Mouse (Mus musculus) retina, adult 2 months (tissue): ENCODE results near the gene Lrch3.
"Not testable (repeated sequence)": the region's sequence is repeated elsewhere in the genome, so short reads cannot be mapped to it uniquely, and the experiment has no call there.

Experiments used
- DNase-seq: peaks from one replicate; pipeline ENCODE4 v3.0.0-alpha.2; 2012; ENCODE audit warnings: low read depth, low spot score

The Lrch3 gene

GRCm38 (mm10) chr16:32913212-32913611 lies 688 bp upstream of the Lrch3 start:
- DNase-seq = no peak

DNA sequence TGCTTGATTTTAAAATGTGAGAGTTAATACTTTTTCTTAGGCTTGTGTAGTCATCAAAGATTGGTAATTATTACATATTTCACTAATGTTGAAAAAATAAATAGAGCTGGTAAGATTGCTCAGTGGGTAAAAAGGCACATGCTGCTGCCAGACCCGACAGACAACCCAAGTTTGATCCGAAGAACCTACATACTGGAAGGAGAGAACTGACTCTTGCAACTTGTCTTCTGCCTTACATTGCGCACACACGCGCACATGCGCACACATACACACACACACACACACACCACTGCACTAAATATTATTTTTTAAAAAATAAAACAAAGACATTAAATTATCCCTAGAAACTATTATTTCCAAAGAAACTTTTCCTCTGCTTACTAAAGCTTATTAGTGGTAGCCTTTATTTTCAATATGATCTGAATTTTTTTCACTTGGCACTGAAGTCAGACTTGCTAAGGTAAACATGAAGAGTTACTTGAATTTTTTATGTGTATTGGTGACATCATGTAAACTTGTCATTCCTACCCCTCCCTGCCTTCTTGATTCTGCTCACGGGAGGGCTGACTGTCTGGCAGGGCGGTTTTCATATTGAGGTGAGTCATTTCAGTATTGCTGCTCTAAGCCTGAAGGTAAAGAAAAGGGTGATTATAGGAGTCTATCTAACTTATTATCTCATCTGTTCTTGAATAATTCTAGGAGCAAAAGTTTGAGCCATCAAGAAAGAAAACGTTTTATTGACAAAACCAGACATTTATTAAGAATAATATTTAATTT lies 1.6 kb downstream of the Lrch3 start:
- DNase-seq = no peak

GRCm38 (mm10) chr16:32926629-32927028 lies 12.7 kb downstream of the Lrch3 start:
- not testable (repeated sequence) for DNase-seq

- DNase-seq = no peak
Measured at GRCm38 (mm10) chr16:32927044-32927443, 13.1 kb downstream of the Lrch3 start.

- DNase-seq = no peak
Measured at GRCm38 (mm10) chr16:32929918-32930317, 16.0 kb downstream of the Lrch3 start.

DNA sequence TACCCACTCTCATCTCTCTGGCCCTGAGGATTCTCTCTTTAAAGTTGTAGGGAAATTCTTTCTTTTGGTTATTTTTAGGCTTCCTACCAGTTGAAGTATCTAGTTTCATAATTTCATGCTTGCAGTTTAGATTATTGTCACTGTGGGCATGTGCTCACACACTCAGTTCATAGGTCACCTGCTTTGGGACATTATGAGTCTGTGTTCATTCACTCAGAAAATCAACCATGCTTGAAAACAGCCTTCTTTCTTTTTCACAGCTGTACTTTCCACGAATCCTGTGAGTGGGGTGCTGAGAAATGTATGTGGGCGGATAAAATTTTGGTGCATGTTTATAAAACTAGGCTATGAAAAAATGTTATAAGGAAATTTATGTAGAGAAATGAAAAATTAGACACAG lies 20.6 kb downstream of the Lrch3 start:
- no peak for DNase-seq

DNA sequence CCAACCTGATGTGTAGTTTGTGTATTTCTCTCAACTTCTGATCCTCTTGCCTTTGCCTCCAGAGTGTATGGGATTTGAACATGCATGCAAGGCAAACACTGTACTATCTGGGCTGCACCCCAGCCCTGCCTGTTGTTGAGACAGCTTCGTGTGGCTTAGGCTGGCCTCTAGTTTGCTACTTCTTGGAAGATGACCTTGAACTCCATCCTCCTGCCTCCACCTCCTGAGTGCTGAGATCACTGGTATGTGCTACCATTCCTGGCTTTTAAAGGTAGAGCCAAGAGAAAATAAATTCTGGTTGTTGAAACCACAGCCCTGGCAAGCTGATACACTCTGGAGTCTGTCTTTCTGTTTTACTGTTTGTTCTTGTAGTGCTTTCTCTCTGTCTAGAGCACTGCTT lies 21.2 kb downstream of the Lrch3 start:
- DNase-seq = no peak

DNA sequence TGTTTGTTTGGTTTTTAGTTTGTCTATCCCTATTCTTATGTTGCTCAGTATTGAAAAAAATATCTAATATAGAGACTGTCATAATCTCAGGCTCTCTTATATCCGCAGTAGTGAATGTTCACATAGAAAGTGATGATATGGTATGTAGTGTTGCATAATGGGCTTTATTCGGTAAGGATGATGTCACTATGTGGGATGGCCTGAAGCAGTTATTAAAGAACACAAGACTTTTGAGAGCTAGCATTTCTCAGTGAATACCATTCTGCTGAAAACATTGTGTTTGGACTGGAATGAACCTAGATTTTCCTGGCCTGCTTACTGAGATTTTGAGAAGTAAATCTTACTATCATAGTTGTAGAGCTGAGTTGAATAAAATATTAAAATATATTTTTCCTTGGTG lies 23.5 kb downstream of the Lrch3 start:
- DNase-seq = no peak

- DNase-seq = not testable (repeated sequence)
Measured at GRCm38 (mm10) chr16:32939301-32939700, 25.4 kb downstream of the Lrch3 start.

GRCm38 (mm10) chr16:32939716-32940115 lies 25.8 kb downstream of the Lrch3 start:
- DNase-seq = not testable (repeated sequence)

DNA sequence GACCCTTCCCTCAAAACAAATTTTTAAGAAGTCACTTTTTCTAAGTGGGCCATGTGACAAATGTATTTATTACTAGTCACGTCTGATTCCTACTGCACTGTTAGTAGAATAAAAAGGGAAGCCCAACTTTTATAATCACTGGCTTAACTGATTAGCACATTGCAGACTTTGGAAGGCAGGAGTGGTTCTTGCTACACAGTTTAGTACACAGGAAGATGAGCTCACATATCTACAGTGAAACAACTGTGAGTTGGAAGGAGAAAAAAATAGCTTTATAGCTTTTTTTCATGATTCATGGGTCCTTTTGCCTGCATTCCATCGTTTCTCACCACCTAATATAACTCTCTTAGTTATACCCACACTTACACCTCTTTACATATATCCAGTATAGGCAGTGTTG lies 27.3 kb downstream of the Lrch3 start:
- DNase-seq = not testable (repeated sequence)

DNA sequence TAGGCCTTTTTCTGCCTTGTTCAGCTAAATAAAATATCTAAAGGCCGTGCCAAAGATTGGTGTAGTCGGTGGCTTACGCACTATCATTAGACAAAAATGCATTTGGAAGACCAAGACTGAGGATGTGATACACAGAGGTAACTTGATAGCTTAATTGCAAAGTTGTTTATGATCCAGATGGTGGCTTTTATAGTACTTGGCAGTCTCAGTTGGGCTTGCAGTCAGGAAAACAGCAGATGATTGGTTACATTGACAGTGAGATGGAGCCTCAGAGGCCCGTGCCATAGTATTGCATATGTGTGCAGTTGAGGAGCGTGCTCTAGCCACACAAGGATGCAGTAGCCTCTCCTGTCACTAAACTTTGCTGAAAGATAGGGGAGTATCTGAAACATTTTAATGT lies 28.8 kb downstream of the Lrch3 start:
- DNase-seq = no peak

DNA sequence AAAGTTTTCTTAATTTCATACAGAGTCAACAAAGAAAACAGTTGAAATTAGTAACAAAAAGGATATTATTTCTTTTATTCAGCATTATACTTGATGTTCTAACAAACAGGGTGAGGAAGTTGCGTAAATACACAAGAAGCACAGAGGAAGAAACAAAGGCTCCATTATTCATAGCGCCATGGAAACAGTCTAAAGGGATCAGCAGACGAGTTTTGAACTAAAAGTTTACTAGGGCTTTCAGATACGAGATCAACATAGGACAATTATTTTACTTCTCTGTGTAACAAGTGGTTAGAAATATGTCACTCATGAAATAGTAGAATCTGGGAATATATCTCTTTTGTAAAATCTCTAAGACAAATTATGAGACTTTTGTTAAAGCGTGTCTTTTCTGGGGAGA lies 31.5 kb downstream of the Lrch3 start:
- DNase-seq = no peak

DNA sequence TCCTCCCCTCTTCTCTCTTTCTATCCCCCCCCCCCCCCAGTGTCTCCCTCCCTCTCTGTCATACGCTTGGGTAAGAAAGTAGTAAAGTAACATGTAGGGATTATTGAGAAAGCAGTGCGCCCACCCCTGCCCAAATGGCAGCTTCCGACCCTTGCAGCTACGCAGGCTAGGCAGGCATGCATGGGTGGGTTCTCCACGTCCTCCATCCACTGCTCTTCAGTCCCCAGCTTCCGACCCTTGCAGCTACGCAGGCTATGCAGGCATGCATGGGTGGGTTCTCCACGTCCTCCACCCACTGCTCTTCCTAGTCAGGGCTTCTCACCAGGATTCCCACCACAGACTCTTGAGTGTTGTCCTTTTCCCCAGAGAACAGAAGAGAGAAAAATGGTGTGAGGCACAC lies 34.1 kb downstream of the Lrch3 start:
- no peak for DNase-seq

DNA sequence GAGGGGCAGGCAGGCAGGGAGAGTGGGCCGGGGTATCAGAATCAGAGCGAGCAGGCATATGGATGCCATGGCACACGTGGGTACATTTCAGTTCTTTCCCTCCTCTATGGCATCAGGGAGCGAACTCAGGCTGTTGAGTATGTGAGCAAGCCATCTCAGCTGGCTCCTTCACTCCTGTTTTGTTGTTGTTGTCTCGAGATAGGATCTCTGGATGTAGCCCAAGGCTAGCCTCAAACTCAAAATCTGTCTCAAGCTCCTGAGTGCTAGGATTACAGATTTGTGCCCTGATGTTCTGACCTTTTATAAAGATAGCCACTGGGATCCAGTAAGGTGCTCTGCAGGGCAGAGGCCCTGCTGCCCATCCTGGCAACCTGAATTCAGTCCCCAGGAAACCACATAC lies 34.8 kb downstream of the Lrch3 start:
- no peak for DNase-seq

DNA sequence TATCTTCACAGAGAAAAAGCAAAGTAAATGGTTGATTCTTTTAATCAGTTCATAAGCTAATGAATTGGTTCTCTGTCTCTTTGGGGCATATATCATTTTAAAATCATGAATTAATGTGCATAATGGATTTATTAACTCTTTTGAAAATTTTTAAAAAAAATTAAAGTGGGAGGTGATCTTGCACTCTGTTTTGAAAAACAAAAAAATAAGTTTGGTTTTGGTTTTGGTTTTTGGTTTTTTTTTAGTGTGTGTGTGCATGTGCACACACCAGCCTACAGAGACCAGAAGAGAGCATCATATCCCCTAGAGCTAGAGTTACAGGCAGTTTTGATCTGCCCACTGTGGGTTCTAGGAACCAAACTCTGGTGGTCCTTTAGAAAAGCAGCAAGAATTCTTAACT lies 35.4 kb downstream of the Lrch3 start:
- DNase-seq = no peak

DNA sequence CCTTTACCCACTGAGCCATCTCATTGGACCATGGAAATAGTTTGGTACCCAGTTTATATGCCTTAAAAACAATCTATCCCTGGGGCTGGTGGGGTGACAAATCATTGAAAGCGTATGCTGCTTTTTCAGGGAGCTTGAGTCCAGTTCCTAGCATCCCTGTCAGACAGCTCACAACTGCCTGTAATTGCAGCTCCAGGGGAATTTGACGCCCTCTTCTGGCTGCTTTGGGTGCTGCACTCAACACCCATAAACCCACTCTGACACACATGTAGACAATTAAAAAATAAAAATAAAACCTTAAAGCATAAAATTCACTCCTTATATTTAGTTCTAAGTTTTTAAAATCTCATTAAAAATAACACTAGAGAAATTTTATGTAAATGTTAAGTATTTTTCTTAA lies 37.2 kb downstream of the Lrch3 start:
- no peak for DNase-seq

DNA sequence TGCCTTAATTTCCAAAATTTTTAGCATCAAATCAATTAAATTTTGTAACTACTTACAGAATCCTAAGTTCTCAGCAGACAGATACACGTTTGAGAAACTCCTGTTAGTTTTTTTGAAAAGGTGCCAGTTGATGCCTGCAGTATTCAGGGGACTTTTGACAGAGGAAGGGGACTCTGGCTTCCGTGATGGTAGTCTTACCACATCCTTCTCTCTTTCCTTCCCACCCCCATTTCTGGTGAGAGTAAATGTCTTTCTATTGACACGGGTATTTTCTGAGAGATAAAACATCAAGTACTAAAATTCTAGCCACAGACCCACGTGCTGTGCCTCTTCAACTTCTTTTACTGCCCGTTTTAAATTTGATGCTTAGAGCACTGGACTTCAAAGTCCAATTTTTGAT lies 39.9 kb downstream of the Lrch3 start:
- no peak for DNase-seq

- DNase-seq = no peak
Measured at GRCm38 (mm10) chr16:32954304-32954703, 40.4 kb downstream of the Lrch3 start.

DNA sequence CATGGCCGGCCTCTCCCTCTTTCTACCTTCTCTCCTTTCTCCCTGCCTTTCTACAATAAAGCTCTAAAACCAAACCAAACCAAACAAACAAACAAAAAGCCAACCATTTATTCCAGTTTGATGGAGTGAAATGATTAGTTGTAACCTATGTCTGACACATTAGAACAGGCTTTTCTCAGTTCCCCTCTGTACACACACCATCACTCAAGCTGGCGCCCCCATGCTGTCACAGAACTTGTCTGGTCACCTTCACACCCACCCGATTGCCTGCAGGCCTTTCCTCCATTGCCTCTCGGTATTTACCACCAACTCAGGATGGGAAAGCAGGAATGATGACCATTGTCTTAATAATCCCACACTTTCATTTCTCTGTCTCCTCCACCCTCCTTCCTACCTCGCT lies 43.0 kb downstream of the Lrch3 start:
- no peak for DNase-seq

- DNase-seq = no peak
Measured at GRCm38 (mm10) chr16:32972535-32972934, 58.6 kb downstream of the Lrch3 start.

- no peak for DNase-seq
Measured at GRCm38 (mm10) chr16:32973047-32973446, 59.1 kb downstream of the Lrch3 start.

GRCm38 (mm10) chr16:32980227-32980626 lies 66.3 kb downstream of the Lrch3 start:
- no peak for DNase-seq

- no peak for DNase-seq
Measured at GRCm38 (mm10) chr16:32981405-32981804, 67.5 kb downstream of the Lrch3 start.
